Mouse (Mus musculus) heart, embryonic 10.5 days (tissue): ENCODE data around the gene Ttc9b. TPM values are rescaled to one million over a fixed set of nuclear protein-coding genes. Genes with fewer than 3 reads are reported as not detected.

Experiments
- DNase-seq: peaks from one replicate; pipeline ENCODE4 v3.0.0-alpha.2; 2017; ENCODE audit warnings: low spot score
- H3K27ac ChIP-seq: fragments of 300-500 bp; sonication (generic); 2 replicates; pipeline ENCODE4 v1.5.1; 2016; ENCODE audit warnings: mild to moderate bottlenecking
- H3K27me3 ChIP-seq: fragments of 300-500 bp; sonication (generic); 2 replicates; pipeline ENCODE4 v1.6.1; 2016; ENCODE audit warnings: mild to moderate bottlenecking; ENCODE audit not compliant: poor library complexity, insufficient read depth, severe bottlenecking
- H3K36me3 ChIP-seq: fragments of 300-500 bp; sonication (generic); 2 replicates; pipeline ENCODE4 v1.6.1; 2016; ENCODE audit warnings: mild to moderate bottlenecking, moderate library complexity
- H3K4me1 ChIP-seq: fragments of 300-500 bp; sonication (generic); 2 replicates; pipeline ENCODE4 v1.6.1; 2016; ENCODE audit warnings: mild to moderate bottlenecking
- H3K4me3 ChIP-seq: fragments of 300-500 bp; sonication (generic); 2 replicates; pipeline ENCODE4 v1.5.1; 2016; ENCODE audit warnings: mild to moderate bottlenecking, moderate library complexity
- H3K9me3 ChIP-seq: fragments of 300-500 bp; sonication (generic); 2 replicates; pipeline ENCODE4 v1.6.1; 2016; ENCODE audit warnings: mild to moderate bottlenecking, moderate library complexity
- WGBS: fragments of 180-500 bp; shearing (Covaris S2); methylation state at CpG from one replicate; pipeline ENCODE4 v1.1.7; 2016; 5-methylcytosine and 5-hydroxymethylcytosine counted together
- polyA plus RNA-seq: library from polyadenylated mRNA; unstranded; fragments of >200 nt; fragmentation: Nextera tagmentation; extraction: Ambion mirVana; gene quantifications from 2 replicates; pipeline ENCODE4 v1.2.1, GENCODE M21; 2016

Gene Ttc9b
- polyA plus RNA-seq: not detected in 2 replicates

DNA sequence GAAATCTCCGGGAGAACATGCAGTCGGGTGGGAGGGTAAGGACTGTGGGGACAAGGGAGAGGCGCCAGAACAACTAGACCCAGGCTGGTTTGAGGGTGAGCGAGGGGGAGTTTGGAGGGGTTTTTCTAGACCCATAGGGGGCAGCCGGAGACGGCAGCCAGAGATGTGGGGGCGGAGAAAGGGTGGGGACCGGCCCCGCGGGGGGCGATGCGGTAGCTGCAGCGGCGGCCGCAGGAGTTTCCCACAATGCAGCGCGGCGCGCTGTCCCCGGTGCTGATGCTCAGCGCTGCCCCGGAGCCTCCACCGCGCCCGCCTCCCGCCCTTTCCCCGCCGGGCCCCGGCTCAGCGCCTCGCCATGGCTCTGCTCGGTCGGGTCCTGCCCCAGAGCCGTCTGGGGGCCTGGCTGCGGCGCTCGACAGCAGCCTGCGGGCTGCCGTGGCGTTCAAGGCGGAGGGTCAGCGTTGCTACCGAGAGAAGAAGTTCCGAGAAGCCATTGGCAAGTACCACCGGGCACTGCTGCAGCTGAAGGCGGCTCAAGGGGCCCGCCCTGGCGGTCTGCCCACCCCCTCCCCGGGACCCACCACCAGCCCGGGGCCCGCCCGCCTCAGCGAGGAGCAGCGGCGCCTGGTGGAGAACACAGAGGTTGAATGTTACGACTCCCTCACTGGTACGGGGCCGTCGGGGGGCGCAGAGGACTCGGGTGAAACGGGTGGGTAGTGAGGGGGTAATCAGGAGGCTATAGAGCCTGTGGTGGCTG, at the start of gene Ttc9b:
Gene Ttc9b, plus strand, starts transcription at position 235 of the 757 bp plus-strand sequence.
- WGBS: 4% methylated on average over 59 of the region's 62 CpGs
- H3K4me3 ChIP-seq: peak within 1 kb of the TSS; percentile 43
- H3K36me3 ChIP-seq: peaks cover 4% of the 10 kb centered on the region; the same call in 1 of the 2 replicates
- no peak within 1 kb of the TSS for H3K27ac ChIP-seq
- no peaks in the 10 kb centered on the region for H3K9me3 ChIP-seq
- H3K27me3 ChIP-seq: peaks cover 76% of the 10 kb centered on the region
- peaks cover 16% of the 10 kb centered on the region for H3K4me1 ChIP-seq
- DNase-seq: no peak

- no peaks in the 10 kb centered on the region for H3K27me3 ChIP-seq
- no peak for DNase-seq
- no peak overlapping the region; the same call in 1 of the 2 replicates for H3K4me3 ChIP-seq
- no peaks in the 10 kb centered on the region for H3K9me3 ChIP-seq
- peaks cover 10% of the 10 kb centered on the region for H3K36me3 ChIP-seq
- H3K4me1 ChIP-seq: peaks cover 95% of the 10 kb centered on the region
- peak overlapping the region; percentile 84 for H3K27ac ChIP-seq
- 48% methylated on average over 5 of the region's 5 CpGs for WGBS
Observed at GRCm38 (mm10) chr7:27604661-27605348, 48.9 kb upstream of the Ttc9b start.

DNA sequence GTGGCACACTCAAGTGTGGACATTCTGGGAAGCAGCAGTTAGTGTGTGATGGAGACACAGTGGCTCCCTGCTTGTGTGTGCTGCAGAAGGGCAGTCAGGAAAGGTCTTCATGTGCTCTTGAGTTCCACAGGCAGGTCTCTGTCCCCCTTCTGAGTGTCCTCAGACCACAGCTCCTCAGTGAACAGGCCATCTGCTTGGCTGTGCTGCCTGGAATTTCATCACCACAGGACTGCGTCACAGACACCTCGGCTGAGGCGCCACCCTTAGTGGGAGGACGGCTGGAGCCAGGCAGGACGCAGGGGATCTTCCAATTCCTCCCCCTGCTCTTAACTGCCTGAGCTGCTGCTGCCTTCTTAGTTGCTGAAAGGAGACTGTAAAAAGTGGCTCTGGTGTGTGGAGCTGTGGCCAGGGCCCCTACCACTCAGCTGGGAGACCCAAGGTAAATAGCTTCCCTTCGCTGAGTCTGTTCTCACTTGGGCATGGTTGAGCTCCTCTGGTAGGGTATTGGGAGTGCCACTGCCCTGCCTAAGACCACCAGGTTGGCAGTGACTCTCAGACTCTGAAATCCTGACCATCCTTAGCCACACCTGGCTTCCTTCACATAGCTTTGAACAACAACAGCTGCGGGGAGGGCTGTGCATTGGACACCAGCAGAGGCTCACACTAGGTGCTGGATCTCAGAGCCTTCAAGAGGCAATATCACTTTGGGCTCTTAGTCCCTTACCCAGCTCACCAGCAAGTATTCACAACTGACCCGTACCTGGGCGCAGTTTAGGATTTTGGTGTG, 48.0 kb upstream of the Ttc9b start:
- Histone ChIP-seq H3K36me3 (peaks cover 18% of the 10 kb centered on the region), H3K9me3 (no peaks in the 10 kb centered on the region), H3K4me1 (peaks cover 86% of the 10 kb centered on the region), H3K27me3 (no peaks in the 10 kb centered on the region), H3K4me3 (peak overlapping the region; percentile 29), H3K27ac (peak overlapping the region; percentile 84)
- 42% methylated on average over 9 of the region's 9 CpGs for WGBS
- peak; percentile 88 for DNase-seq

DNA sequence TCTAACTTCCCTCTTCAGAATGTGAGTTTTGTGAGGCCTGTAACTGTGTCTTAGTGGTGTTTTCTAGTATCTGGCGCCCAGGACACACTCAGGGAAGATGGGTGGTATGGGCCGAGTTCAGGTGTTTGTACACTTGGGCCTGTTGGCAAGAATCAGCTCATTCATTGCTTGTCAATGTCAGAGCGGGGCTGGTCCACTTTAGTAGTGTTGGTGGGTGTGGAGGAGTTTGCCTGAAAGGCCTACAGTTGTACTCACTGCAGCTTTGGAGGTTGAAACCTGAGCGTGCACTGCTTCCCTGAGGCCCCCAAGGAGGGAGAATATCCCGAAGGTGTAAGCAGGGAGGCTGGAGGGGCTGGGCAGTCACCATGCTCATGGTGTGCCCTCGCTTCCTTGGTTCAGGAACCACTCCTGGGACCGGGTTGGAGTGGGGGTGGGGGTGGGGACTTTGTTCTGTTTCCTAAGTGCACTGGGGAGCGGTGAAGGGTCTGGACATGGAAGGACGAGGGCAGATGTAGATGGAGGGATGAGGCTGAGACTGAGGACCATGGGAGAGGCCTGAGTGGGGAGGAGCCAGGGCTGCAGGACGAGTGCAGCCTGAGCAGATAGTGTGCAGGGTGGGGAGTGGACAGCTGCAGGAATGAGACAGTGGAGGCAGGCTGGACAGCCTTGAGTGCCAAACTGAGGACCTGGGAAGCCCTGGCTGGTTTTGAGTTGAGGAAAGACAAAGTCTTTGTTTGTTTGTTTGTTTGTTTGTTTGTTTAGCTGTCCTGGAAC, 47.0 kb upstream of the Ttc9b start:
- H3K36me3 ChIP-seq: peaks cover 25% of the 10 kb centered on the region
- no peaks in the 10 kb centered on the region for H3K27me3 ChIP-seq
- peak overlapping the region; percentile 10 for H3K4me3 ChIP-seq
- no peak for DNase-seq
- no peaks in the 10 kb centered on the region for H3K9me3 ChIP-seq
- WGBS: 46% methylated on average over 10 of the region's 10 CpGs
- peaks cover 77% of the 10 kb centered on the region for H3K4me1 ChIP-seq
- peak overlapping the region; percentile 84 for H3K27ac ChIP-seq

- Histone ChIP-seq H3K4me3 (peak overlapping the region; percentile 25; the same call in 1 of the 2 replicates), H3K36me3 (peaks cover 25% of the 10 kb centered on the region), H3K9me3 (no peaks in the 10 kb centered on the region), H3K4me1 (peaks cover 69% of the 10 kb centered on the region), H3K27ac (peak overlapping the region; percentile 84), H3K27me3 (no peaks in the 10 kb centered on the region)
- WGBS: 59% methylated on average over 5 of the region's 5 CpGs
- DNase-seq: no peak
Observed at GRCm38 (mm10) chr7:27607580-27607979, 46.1 kb upstream of the Ttc9b start.

DNA sequence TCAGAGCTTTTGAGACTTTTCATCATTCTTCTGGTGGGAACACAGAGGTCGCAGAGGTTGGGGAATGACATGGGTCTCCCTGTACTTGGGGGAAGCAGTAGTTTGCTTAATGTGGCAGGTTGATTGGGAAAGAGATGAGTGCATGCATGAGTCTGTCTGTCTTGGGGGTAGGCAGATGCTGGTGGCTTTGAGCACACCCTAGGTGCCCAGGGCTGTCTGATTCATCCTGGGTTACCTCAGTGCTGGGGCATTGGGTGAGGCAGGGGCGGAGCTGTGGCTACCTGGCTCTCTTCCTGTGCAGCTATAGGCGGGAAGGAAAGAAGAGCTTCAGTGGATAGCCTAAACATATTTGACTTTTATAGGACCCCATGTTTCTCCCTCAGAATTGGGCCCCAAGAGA, 45.6 kb upstream of the Ttc9b start:
- peak overlapping the region; percentile 84 for H3K27ac ChIP-seq
- H3K4me1 ChIP-seq: peaks cover 68% of the 10 kb centered on the region
- H3K27me3 ChIP-seq: no peaks in the 10 kb centered on the region
- DNase-seq: no peak
- peaks cover 25% of the 10 kb centered on the region for H3K36me3 ChIP-seq
- no peak overlapping the region; the same call in 1 of the 2 replicates for H3K4me3 ChIP-seq
- 87% methylated on average over 3 of the region's 3 CpGs for WGBS
- no peaks in the 10 kb centered on the region for H3K9me3 ChIP-seq

DNA sequence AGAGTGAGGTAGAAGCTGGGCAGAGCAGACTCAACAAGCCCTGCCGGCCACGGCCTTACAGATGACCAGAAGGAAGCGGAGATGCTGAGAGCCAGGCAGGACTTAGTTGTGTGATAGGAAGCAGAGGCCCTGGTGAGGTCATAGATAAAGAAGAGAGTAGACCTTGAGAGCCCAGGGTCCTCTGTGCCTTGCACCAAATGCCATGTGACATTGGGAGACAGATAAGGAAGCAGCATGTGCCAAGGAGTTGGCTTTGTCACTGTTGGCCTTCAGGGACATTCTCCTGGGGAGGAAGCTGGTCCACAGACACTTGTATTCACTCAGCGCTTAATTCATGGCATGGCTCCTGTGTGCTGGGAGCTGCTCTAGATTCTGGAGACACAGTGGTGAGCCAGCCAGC, 44.4 kb upstream of the Ttc9b start:
- peaks cover 25% of the 10 kb centered on the region for H3K36me3 ChIP-seq
- no peak for DNase-seq
- H3K27ac ChIP-seq: peak overlapping the region; percentile 62; the same call in 1 of the 2 replicates
- H3K9me3 ChIP-seq: no peaks in the 10 kb centered on the region
- peaks cover 63% of the 10 kb centered on the region for H3K4me1 ChIP-seq
- H3K27me3 ChIP-seq: no peaks in the 10 kb centered on the region
- WGBS: 31% methylated on average over 4 of the region's 4 CpGs
- no peak overlapping the region for H3K4me3 ChIP-seq

DNA sequence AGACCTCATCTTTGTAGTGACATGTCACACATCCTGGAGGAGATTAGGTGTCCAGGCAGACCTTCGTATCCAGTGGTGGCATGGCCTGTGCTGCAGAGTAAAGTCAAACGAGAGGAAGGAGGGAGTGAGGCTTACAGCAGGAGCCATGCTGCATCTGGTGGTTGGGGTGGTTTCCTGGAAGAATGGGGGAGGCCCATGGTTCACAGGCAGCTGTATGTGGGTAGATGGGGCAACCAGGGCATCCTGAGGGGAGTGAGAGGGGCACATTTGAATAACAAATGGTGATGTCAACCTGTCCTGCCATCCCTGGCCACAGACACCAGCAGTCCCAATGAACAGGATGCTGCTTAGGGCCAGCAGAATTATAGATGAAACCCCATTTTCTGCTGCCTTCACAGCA, 44.0 kb upstream of the Ttc9b start:
- H3K9me3 ChIP-seq: no peaks in the 10 kb centered on the region
- H3K27me3 ChIP-seq: no peaks in the 10 kb centered on the region
- H3K27ac ChIP-seq: peak overlapping the region; percentile 62; the same call in 1 of the 2 replicates
- H3K4me1 ChIP-seq: peaks cover 59% of the 10 kb centered on the region
- no peak for DNase-seq
- peaks cover 27% of the 10 kb centered on the region for H3K36me3 ChIP-seq
- no peak overlapping the region for H3K4me3 ChIP-seq
- 44% methylated on average over 2 of the region's 2 CpGs for WGBS

GRCm38 (mm10) chr7:27610370-27610769, 43.3 kb upstream of the Ttc9b start:
- 88% methylated on average over 3 of the region's 3 CpGs for WGBS
- Histone ChIP-seq H3K9me3 (no peaks in the 10 kb centered on the region), H3K27me3 (no peaks in the 10 kb centered on the region), H3K27ac (no peak overlapping the region), H3K4me1 (peaks cover 52% of the 10 kb centered on the region), H3K36me3 (peaks cover 27% of the 10 kb centered on the region), H3K4me3 (no peak overlapping the region)
- no peak for DNase-seq

GRCm38 (mm10) chr7:27610871-27611270, 42.8 kb upstream of the Ttc9b start:
- WGBS: 93% methylated on average over 5 of the region's 5 CpGs

GRCm38 (mm10) chr7:27612940-27613339, 40.8 kb upstream of the Ttc9b start:
- Histone ChIP-seq H3K27me3 (no peaks in the 10 kb centered on the region), H3K4me1 (peaks cover 27% of the 10 kb centered on the region), H3K27ac (no peak overlapping the region), H3K9me3 (no peaks in the 10 kb centered on the region), H3K4me3 (no peak overlapping the region), H3K36me3 (peaks cover 50% of the 10 kb centered on the region)
- 76% methylated on average over 4 of the region's 4 CpGs for WGBS
- no peak for DNase-seq

More at GRCm38 (mm10) chr7:27610871-27611270, 42.8 kb upstream of the Ttc9b start:
- Histone ChIP-seq H3K9me3 (no peaks in the 10 kb centered on the region), H3K27ac (no peak overlapping the region), H3K36me3 (peaks cover 30% of the 10 kb centered on the region), H3K4me3 (no peak overlapping the region), H3K4me1 (peaks cover 47% of the 10 kb centered on the region), H3K27me3 (no peaks in the 10 kb centered on the region)
- DNase-seq: no peak
